Mouse (Mus musculus): ENCODE measurements at regions not wholly inside any gene's neighbourhood (a gene's known extent, or its start where the extent isn't known, plus 50 kb on each side); places are given as distances from the start of the nearest gene placed in this dataset.

- no peaks in the 10 kb centered on the region for H3K4me1 ChIP-seq (ENCODE audit: control insufficient read depth, insufficient read depth, low read length)
- WGBS (ENCODE audit: insufficient replicate concordance), result 76% methylated on average over 2 of the region's 2 CpGs
- H3K4me3 ChIP-seq (ENCODE audit: low read depth, low read length), result no peak overlapping the region
- no peaks in the 10 kb centered on the region for H3K36me3 ChIP-seq (ENCODE audit: control insufficient read depth, insufficient read depth, low read length)
- no peaks in the 10 kb centered on the region for H3K27me3 ChIP-seq (ENCODE audit: control insufficient read depth, insufficient read depth, low read length)
- no peak overlapping the region for H3K27ac ChIP-seq (ENCODE audit: low read depth, low read length)
- H3K9me3 ChIP-seq (replicated peaks; ENCODE audit: control insufficient read depth, low read length), result no peaks in the 10 kb centered on the region
- ATAC-seq (replicated peaks; ENCODE audit: insufficient number of reproducible peaks, low FRiP score, low TSS enrichment), result no peak
- no peak overlapping the region for H3K4me2 ChIP-seq
- no peak overlapping the region for H3K9ac ChIP-seq (ENCODE audit: low read depth, low read length)
Observed at GRCm38 (mm10) chr15:8868021-8868420, 99.7 kb upstream of the Ranbp3l start.

DNA sequence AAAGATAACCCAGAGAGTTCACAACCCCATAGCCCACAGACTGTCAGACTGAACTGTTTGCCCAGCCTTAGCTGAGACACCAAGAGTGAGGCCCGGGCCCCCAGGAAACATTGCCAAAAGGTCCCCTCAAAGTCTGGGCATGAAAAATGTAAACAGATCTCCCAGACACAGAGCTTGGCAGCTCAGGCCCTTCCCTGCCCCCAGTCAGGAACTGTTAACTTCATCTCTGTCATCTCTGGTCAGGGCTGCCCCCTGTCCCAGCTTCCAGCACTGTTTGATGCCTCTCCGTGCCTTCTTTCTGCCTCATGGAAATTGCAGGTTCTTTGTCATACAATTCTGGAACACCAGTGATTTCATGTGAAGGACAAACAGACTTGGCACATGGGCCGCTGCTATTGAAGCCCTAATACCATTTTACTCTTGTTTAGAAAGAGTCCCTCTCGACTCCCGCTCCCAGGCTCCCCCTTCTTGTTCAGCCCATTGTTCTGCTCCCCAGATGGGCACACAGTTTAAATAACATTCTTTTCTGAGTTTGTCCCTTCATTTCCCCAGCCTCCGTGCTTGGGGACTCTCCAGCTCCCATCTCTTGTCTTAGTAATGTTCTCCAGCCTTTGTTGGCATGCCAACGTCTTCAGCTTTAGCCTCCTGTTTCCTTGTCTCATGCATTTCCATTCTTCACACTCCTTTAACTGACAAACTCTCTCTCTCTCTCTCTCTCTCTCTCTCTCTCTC, 100.4 kb upstream of the Ranbp3l start:
- Histone ChIP-seq H3K9ac (ENCODE audit: low read depth, low read length) (no peak overlapping the region), H3K36me3 (ENCODE audit: control insufficient read depth, insufficient read depth, low read length) (no peaks in the 10 kb centered on the region), H3K9me3 (replicated peaks; ENCODE audit: control insufficient read depth, low read length) (no peaks in the 10 kb centered on the region), H3K4me2 (no peak overlapping the region), H3K4me1 (ENCODE audit: control insufficient read depth, insufficient read depth, low read length) (no peaks in the 10 kb centered on the region), H3K27me3 (ENCODE audit: control insufficient read depth, insufficient read depth, low read length) (no peaks in the 10 kb centered on the region), H3K27ac (ENCODE audit: low read depth, low read length) (no peak overlapping the region), H3K4me3 (ENCODE audit: low read depth, low read length) (no peak overlapping the region)
- WGBS (ENCODE audit: insufficient replicate concordance), result 71% methylated on average over 7 of the region's 7 CpGs
- ATAC-seq (replicated peaks; ENCODE audit: insufficient number of reproducible peaks, low FRiP score, low TSS enrichment), result no peak

DNA sequence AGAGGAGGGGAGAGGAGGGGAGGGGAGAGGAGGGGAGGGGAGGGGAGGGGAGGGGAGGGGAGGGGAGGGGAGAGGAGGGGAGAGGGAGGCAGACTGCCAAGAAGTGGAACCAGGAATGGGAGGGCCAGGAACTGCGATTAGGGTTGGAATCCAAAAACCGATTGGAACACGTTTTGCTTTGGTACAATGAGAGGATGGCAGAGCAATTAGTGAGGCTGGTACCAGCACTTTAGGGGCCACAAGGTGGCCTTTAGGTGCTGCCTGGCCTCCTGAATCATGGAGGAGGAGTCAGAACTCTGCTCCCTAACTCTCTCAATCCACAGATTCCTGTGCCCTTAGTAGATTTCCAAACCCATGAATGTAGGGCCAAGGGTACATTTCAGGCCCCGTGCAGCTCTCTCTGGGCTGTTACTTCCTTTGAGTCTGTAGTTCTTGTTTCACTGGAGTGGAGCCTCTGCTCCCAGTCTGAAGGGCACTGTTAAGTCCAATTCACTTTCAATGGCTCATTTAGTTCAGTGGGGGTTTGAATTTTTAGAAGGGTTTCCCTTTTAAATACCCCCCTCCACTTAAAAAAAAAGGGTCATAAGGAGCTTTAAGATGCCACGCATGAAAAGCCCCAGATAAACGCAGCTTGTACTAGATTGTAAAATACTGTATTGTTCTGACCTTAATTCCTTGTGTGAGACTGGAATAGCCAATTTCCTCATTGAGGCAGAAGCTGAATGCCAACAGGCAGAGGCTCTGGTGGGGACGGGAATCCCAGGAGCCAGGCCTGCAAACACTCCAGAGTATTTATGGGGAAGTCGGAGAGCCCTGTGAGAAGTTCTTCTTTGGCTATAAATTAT, 102.4 kb upstream of the Ranbp3l start:
- H3K9ac ChIP-seq (ENCODE audit: low read depth, low read length), result no peak overlapping the region
- H3K9me3 ChIP-seq (replicated peaks; ENCODE audit: control insufficient read depth, low read length), result no peaks in the 10 kb centered on the region
- no peaks in the 10 kb centered on the region for H3K27me3 ChIP-seq (ENCODE audit: control insufficient read depth, insufficient read depth, low read length)
- H3K27ac ChIP-seq (ENCODE audit: low read depth, low read length), result no peak overlapping the region
- no peaks in the 10 kb centered on the region for H3K4me1 ChIP-seq (ENCODE audit: control insufficient read depth, insufficient read depth, low read length)
- no peak overlapping the region for H3K4me3 ChIP-seq (ENCODE audit: low read depth, low read length)
- no peak overlapping the region for H3K4me2 ChIP-seq
- ATAC-seq (replicated peaks; ENCODE audit: insufficient number of reproducible peaks, low FRiP score, low TSS enrichment), result no peak
- no peaks in the 10 kb centered on the region for H3K36me3 ChIP-seq (ENCODE audit: control insufficient read depth, insufficient read depth, low read length)
- 72% methylated on average over 8 of the region's 8 CpGs for WGBS (ENCODE audit: insufficient replicate concordance)

GRCm38 (mm10) chr15:8856419-8857084, 111.2 kb upstream of the Ranbp3l start:
- no peak for ATAC-seq (replicated peaks; ENCODE audit: insufficient number of reproducible peaks, low FRiP score, low TSS enrichment)
- Histone ChIP-seq H3K27me3 (ENCODE audit: control insufficient read depth, insufficient read depth, low read length) (no peaks in the 10 kb centered on the region), H3K4me1 (ENCODE audit: control insufficient read depth, insufficient read depth, low read length) (no peaks in the 10 kb centered on the region), H3K9ac (ENCODE audit: low read depth, low read length) (no peak overlapping the region), H3K27ac (ENCODE audit: low read depth, low read length) (no peak overlapping the region), H3K36me3 (ENCODE audit: control insufficient read depth, insufficient read depth, low read length) (no peaks in the 10 kb centered on the region), H3K9me3 (replicated peaks; ENCODE audit: control insufficient read depth, low read length) (0 out of 2 replicates have a peak, but pooled peaks cover 2% of the 10 kb centered on the region), H3K4me2 (no peak overlapping the region), H3K4me3 (ENCODE audit: low read depth, low read length) (no peak overlapping the region)
- WGBS (ENCODE audit: insufficient replicate concordance), result 70% methylated on average over 11 of the region's 11 CpGs

GRCm38 (mm10) chr15:8855511-8855910, 112.2 kb upstream of the Ranbp3l start:
- no peak overlapping the region for H3K27ac ChIP-seq (ENCODE audit: low read depth, low read length)
- 0 out of 2 replicates have a peak, but pooled peaks cover 2% of the 10 kb centered on the region for H3K9me3 ChIP-seq (replicated peaks; ENCODE audit: control insufficient read depth, low read length)
- H3K4me1 ChIP-seq (ENCODE audit: control insufficient read depth, insufficient read depth, low read length), result no peaks in the 10 kb centered on the region
- no peak overlapping the region for H3K4me3 ChIP-seq (ENCODE audit: low read depth, low read length)
- H3K9ac ChIP-seq (ENCODE audit: low read depth, low read length), result no peak overlapping the region
- no peaks in the 10 kb centered on the region for H3K27me3 ChIP-seq (ENCODE audit: control insufficient read depth, insufficient read depth, low read length)
- H3K36me3 ChIP-seq (ENCODE audit: control insufficient read depth, insufficient read depth, low read length), result no peaks in the 10 kb centered on the region
- no peak overlapping the region for H3K4me2 ChIP-seq
- no peak for ATAC-seq (replicated peaks; ENCODE audit: insufficient number of reproducible peaks, low FRiP score, low TSS enrichment)
- 90% methylated on average over 3 of the region's 3 CpGs for WGBS (ENCODE audit: insufficient replicate concordance)

- no peak overlapping the region for H3K9ac ChIP-seq (ENCODE audit: low read depth, low read length)
- H3K36me3 ChIP-seq (ENCODE audit: control insufficient read depth, insufficient read depth, low read length), result no peaks in the 10 kb centered on the region
- H3K27me3 ChIP-seq (ENCODE audit: control insufficient read depth, insufficient read depth, low read length), result no peaks in the 10 kb centered on the region
- ATAC-seq (replicated peaks; ENCODE audit: insufficient number of reproducible peaks, low FRiP score, low TSS enrichment), result no peak
- H3K27ac ChIP-seq (ENCODE audit: low read depth, low read length), result no peak overlapping the region
- no peaks in the 10 kb centered on the region for H3K4me1 ChIP-seq (ENCODE audit: control insufficient read depth, insufficient read depth, low read length)
- H3K9me3 ChIP-seq (replicated peaks; ENCODE audit: control insufficient read depth, low read length), result 0 out of 2 replicates have a peak, but pooled peaks cover 2% of the 10 kb centered on the region
- no peak overlapping the region for H3K4me2 ChIP-seq
- WGBS (ENCODE audit: insufficient replicate concordance), result 74% methylated on average over 7 of the region's 7 CpGs
- H3K4me3 ChIP-seq (ENCODE audit: low read depth, low read length), result no peak overlapping the region
Observed at GRCm38 (mm10) chr15:8854336-8854735, 113.4 kb upstream of the Ranbp3l start.

GRCm38 (mm10) chr15:8850996-8851395, 116.8 kb upstream of the Ranbp3l start:
- H3K27me3 ChIP-seq (ENCODE audit: control insufficient read depth, insufficient read depth, low read length), result no peaks in the 10 kb centered on the region
- no peak overlapping the region for H3K4me2 ChIP-seq
- no peaks in the 10 kb centered on the region for H3K4me1 ChIP-seq (ENCODE audit: control insufficient read depth, insufficient read depth, low read length)
- no peak for ATAC-seq (replicated peaks; ENCODE audit: insufficient number of reproducible peaks, low FRiP score, low TSS enrichment)
- H3K4me3 ChIP-seq (ENCODE audit: low read depth, low read length), result no peak overlapping the region
- H3K27ac ChIP-seq (ENCODE audit: low read depth, low read length), result no peak overlapping the region
- 0 out of 2 replicates have a peak, but pooled peaks cover 2% of the 10 kb centered on the region for H3K9me3 ChIP-seq (replicated peaks; ENCODE audit: control insufficient read depth, low read length)
- H3K9ac ChIP-seq (ENCODE audit: low read depth, low read length), result no peak overlapping the region
- H3K36me3 ChIP-seq (ENCODE audit: control insufficient read depth, insufficient read depth, low read length), result no peaks in the 10 kb centered on the region
- WGBS (ENCODE audit: insufficient replicate concordance), result 89% methylated on average over 1 of the region's 1 CpGs

GRCm38 (mm10) chr15:8849413-8849812, 118.3 kb upstream of the Ranbp3l start:
- Histone ChIP-seq H3K4me3 (ENCODE audit: low read depth, low read length) (no peak overlapping the region), H3K27me3 (ENCODE audit: control insufficient read depth, insufficient read depth, low read length) (no peaks in the 10 kb centered on the region), H3K9me3 (replicated peaks; ENCODE audit: control insufficient read depth, low read length) (no peaks in the 10 kb centered on the region), H3K36me3 (ENCODE audit: control insufficient read depth, insufficient read depth, low read length) (no peaks in the 10 kb centered on the region), H3K4me1 (ENCODE audit: control insufficient read depth, insufficient read depth, low read length) (no peaks in the 10 kb centered on the region), H3K27ac (ENCODE audit: low read depth, low read length) (no peak overlapping the region), H3K9ac (ENCODE audit: low read depth, low read length) (no peak overlapping the region), H3K4me2 (no peak overlapping the region)
- ATAC-seq (replicated peaks; ENCODE audit: insufficient number of reproducible peaks, low FRiP score, low TSS enrichment), result no peak
- WGBS (ENCODE audit: insufficient replicate concordance), result 67% methylated on average over 5 of the region's 5 CpGs

Data from heart, embryonic 11.5 days (tissue).